Mouse (Mus musculus) cerebellum, adult 2 months (tissue): ENCODE data around the gene Ergic1.

Experiments used
- CTCF ChIP-seq: fragments of 200-500 bp; IDR thresholded peaks from 2 replicates; pipeline ENCODE4 v1.5.1; 2011; ENCODE audit warnings: low read depth, mild to moderate bottlenecking, control low read depth, low read length, moderate library complexity, borderline replicate concordance; ENCODE audit not compliant: insufficient read depth
- POLR2A ChIP-seq: fragments of 200-500 bp; IDR thresholded peaks from 2 replicates; pipeline ENCODE4 v1.6.1; 2011; ENCODE audit warnings: low read length, control low read depth, borderline replicate concordance; ENCODE audit not compliant: insufficient read depth

DNA sequence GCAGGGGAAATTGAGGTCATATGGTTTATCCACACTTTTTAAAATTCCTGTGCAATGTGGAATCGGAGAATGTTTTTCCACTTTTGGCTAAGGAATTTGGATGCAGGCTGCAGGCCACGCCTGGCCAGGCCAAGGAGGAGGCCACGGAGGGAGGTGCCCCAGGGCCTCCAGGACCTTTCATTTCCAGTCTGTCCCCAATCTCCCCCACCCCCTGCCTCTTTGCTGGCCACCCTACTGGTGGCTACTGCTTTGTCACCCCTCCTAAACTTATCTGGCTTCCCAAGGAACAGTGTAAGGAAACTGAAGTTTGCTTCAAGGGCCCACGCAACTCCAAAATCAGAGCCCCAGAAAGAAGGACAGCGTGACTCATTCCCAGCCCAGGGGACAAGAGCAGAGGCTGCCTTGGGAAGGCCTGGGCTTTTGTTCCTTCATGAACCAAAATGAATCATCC is 31.5 kb upstream of the Ergic1 start:
- TF ChIP-seq CTCF: no peak
- no peak for TF ChIP-seq POLR2A
